Mouse (Mus musculus) lung, adult 2 months (tissue): ENCODE results near the gene Pex14. TPM values are rescaled to one million over a fixed set of nuclear protein-coding genes. Genes with fewer than 3 reads are reported as not detected.
A peak's percentile ranks its signal among the peaks of the same experiment; 100 is the strongest.

ENCODE experiments used
- DNase-seq: peaks from one replicate; pipeline ENCODE4 v3.0.0; 2022
- H3K4me1 ChIP-seq: fragments of 200-500 bp; 2 replicates; pipeline ENCODE4 v1.6.1; 2011; ENCODE audit warnings: low read length; ENCODE audit not compliant: control insufficient read depth, insufficient read depth
- H3K4me3 ChIP-seq: fragments of 200-500 bp; replicated peaks from 2 replicates; pipeline ENCODE3; 2011; ENCODE audit warnings: low read depth, mild to moderate bottlenecking, control low read depth, low read length; ENCODE audit errors: extremely low read depth
- CTCF ChIP-seq: fragments of 200-500 bp; IDR thresholded peaks from 2 replicates; pipeline ENCODE4 v1.5.1; 2011; ENCODE audit warnings: mild to moderate bottlenecking, low read length, control low read depth; ENCODE audit not compliant: insufficient read depth
- POLR2A ChIP-seq: fragments of 200-500 bp; IDR thresholded peaks from 2 replicates; pipeline ENCODE4 v1.6.1; 2011; ENCODE audit warnings: low read depth, mild to moderate bottlenecking, control low read depth, low read length, borderline replicate concordance; ENCODE audit errors: extremely low read depth
- WGBS: fragments of 180-500 bp; shearing (Covaris S2); methylation state at CpG from one replicate; pipeline ENCODE4 v1.1.7; 2018; 5-methylcytosine and 5-hydroxymethylcytosine counted together
- polyA plus RNA-seq: library from polyadenylated mRNA; depleted of rRNA; stranded (reverse); fragments of >200 nt; gene quantifications from 2 replicates; pipeline ENCODE4 v1.2.3, GENCODE M21; 2012

Pex14 gene
- polyA plus RNA-seq, 1 experiment: 39.2 TPM

GRCm38 (mm10) chr4:149078261-149078660, 21.4 kb downstream of the Pex14 start:
- WGBS: 70% methylated on average over 4 of the region's 4 CpGs
- H3K4me1 ChIP-seq: peaks cover 14% of the 10 kb centered on the region
- H3K4me3 ChIP-seq: no peak overlapping the region
- no peak for TF ChIP-seq CTCF
- no peak for TF ChIP-seq POLR2A
- DNase-seq: no peak

GRCm38 (mm10) chr4:149075871-149076575, 23.7 kb downstream of the Pex14 start:
- TF ChIP-seq CTCF (peak; percentile 68), POLR2A (no peak)
- 13% methylated on average over 10 of the region's 10 CpGs for WGBS
- peaks cover 5% of the 10 kb centered on the region; the same call in 1 of the 2 replicates for H3K4me1 ChIP-seq
- H3K4me3 ChIP-seq: no peak overlapping the region
- peak; percentile 72 for DNase-seq

GRCm38 (mm10) chr4:149075073-149075472, 24.6 kb downstream of the Pex14 start:
- Histone ChIP-seq H3K4me3 (no peak overlapping the region), H3K4me1 (peaks cover 8% of the 10 kb centered on the region)
- DNase-seq: no peak
- 78% methylated on average over 13 of the region's 13 CpGs for WGBS
- TF ChIP-seq CTCF: no peak
- TF ChIP-seq POLR2A: no peak

GRCm38 (mm10) chr4:149066672-149067551, 32.8 kb downstream of the Pex14 start:
- Histone ChIP-seq H3K4me3 (no peak overlapping the region), H3K4me1 (peaks cover 18% of the 10 kb centered on the region)
- 80% methylated on average over 22 of the region's 22 CpGs for WGBS
- no peak for DNase-seq
- TF ChIP-seq POLR2A (no peak), CTCF (peak; percentile 45; the same call in 1 of the 2 replicates)

GRCm38 (mm10) chr4:149064061-149064854, 35.4 kb downstream of the Pex14 start:
- DNase-seq: no peak
- WGBS: 49% methylated on average over 23 of the region's 23 CpGs
- peaks cover 9% of the 10 kb centered on the region for H3K4me1 ChIP-seq
- peak overlapping the region; percentile 4 for H3K4me3 ChIP-seq
- TF ChIP-seq CTCF: no peak

GRCm38 (mm10) chr4:149062406-149063318, 37.0 kb downstream of the Pex14 start:
- peaks cover 7% of the 10 kb centered on the region for H3K4me1 ChIP-seq
- H3K4me3 ChIP-seq: no peak overlapping the region
- 65% methylated on average over 21 of the region's 21 CpGs for WGBS
- TF ChIP-seq POLR2A (no peak), CTCF (no peak)
- no peak for DNase-seq

- no peak for DNase-seq
- Histone ChIP-seq H3K4me3 (no peak overlapping the region), H3K4me1 (peaks cover 9% of the 10 kb centered on the region)
- TF ChIP-seq CTCF: no peak
- TF ChIP-seq POLR2A: no peak
- 78% methylated on average over 13 of the region's 13 CpGs for WGBS
Observed at GRCm38 (mm10) chr4:149061432-149061718, 38.3 kb downstream of the Pex14 start.

- no peak for TF ChIP-seq POLR2A
- 0 out of 2 replicates have a peak, but pooled peaks have one; percentile 4 for TF ChIP-seq CTCF
- DNase-seq: no peak
- Histone ChIP-seq H3K4me1 (peaks cover 9% of the 10 kb centered on the region), H3K4me3 (no peak overlapping the region)
- WGBS: 73% methylated on average over 14 of the region's 14 CpGs
Observed at GRCm38 (mm10) chr4:149060621-149061431, 38.9 kb downstream of the Pex14 start.
